Mouse (Mus musculus) limb, embryonic 14.5 days (tissue): ENCODE results near the gene Mrc2. TPM values are rescaled to one million over a fixed set of nuclear protein-coding genes. Genes with fewer than 3 reads are reported as not detected.
A peak's percentile ranks its signal among the peaks of the same experiment; 100 is the strongest.

Experiments used
- ATAC-seq: fragments of 200-750 bp; cut with Nextera tagmentation; 2 replicates; pipeline ENCODE4 v1.8.0; 2017; ENCODE audit warnings: low read depth, moderate number of reproducible peaks, moderate TSS enrichment; ENCODE audit not compliant: low FRiP score
- DNase-seq: peaks from one replicate; pipeline ENCODE4 v3.0.0-alpha.2; 2015; ENCODE audit warnings: low spot score
- H3K27ac ChIP-seq: fragments of 300-500 bp; sonication (generic); replicated peaks from 2 replicates; pipeline ENCODE4 v1.5.1; 2014; ENCODE audit warnings: low read depth, mild to moderate bottlenecking, low read length, moderate library complexity, mixed read lengths
- H3K27me3 ChIP-seq: fragments of 300-500 bp; sonication (generic); 2 replicates; pipeline ENCODE4 v1.6.1; 2014; ENCODE audit warnings: low read length, mixed read lengths; ENCODE audit not compliant: control insufficient read depth, insufficient read depth
- H3K36me3 ChIP-seq: fragments of 300-500 bp; sonication (generic); 2 replicates; pipeline ENCODE4 v1.6.1; 2014; ENCODE audit warnings: mild to moderate bottlenecking, low read length, moderate library complexity, mixed read lengths; ENCODE audit not compliant: control insufficient read depth, insufficient read depth
- H3K4me1 ChIP-seq: fragments of 300-500 bp; sonication (generic); 2 replicates; pipeline ENCODE4 v1.6.1; 2014; ENCODE audit warnings: antibody characterized with exemption, low read length, mixed read lengths; ENCODE audit not compliant: control insufficient read depth, insufficient read depth
- H3K4me2 ChIP-seq: fragments of 300-500 bp; sonication (generic); replicated peaks from 2 replicates; pipeline ENCODE4 v1.6.1; 2014; ENCODE audit warnings: low read depth, mild to moderate bottlenecking, low read length, moderate library complexity; ENCODE audit not compliant: severe bottlenecking
- H3K4me3 ChIP-seq: fragments of 300-500 bp; sonication (generic); replicated peaks from 2 replicates; pipeline ENCODE4 v1.5.1; 2014; ENCODE audit warnings: low read length
- H3K9ac ChIP-seq: fragments of 300-500 bp; sonication (generic); 2 replicates; pipeline ENCODE4 v1.6.1; 2014; ENCODE audit warnings: mild to moderate bottlenecking, low read depth, low read length, moderate library complexity; ENCODE audit not compliant: severe bottlenecking
- H3K9me3 ChIP-seq: fragments of 300-500 bp; sonication (generic); 2 replicates; pipeline ENCODE4 v1.6.1; 2016; ENCODE audit warnings: low read length; ENCODE audit not compliant: control insufficient read depth
- POLR2A ChIP-seq: fragments of 200-500 bp; IDR thresholded peaks from 2 replicates; pipeline ENCODE4 v1.8.0; 2012; ENCODE audit warnings: inconsistent platforms, mild to moderate bottlenecking, moderate library complexity, borderline replicate concordance; ENCODE audit not compliant: insufficient read depth, insufficient read length; ENCODE audit errors: extremely low read depth
- WGBS: fragments of 180-500 bp; shearing (Covaris S2); extraction: QIAGEN DNeasy Blood & Tissue Kit; methylation state at CpG from one replicate; pipeline ENCODE4 v1.1.7; 2014; 5-methylcytosine and 5-hydroxymethylcytosine counted together
- polyA plus RNA-seq, 2 experiments: library from polyadenylated mRNA; depleted of rRNA in 1 of 2; stranded (reverse) in 1 of 2; unstranded in 1 of 2; fragments of >200 nt; fragmentation: Nextera tagmentation in 1 of 2; extraction: Ambion mirVana in 1 of 2; gene quantifications; 2 replicates each; pipeline versions ENCODE4 v1.2.1 to v1.2.3; 2012 to 2014

Gene Mrc2
- polyA plus RNA-seq, 2 experiments = 26.4 to 98.5 TPM

- Histone ChIP-seq H3K27ac (no peak overlapping the region), H3K9me3 (no peaks in the 10 kb centered on the region), H3K9ac (no peak overlapping the region), H3K4me3 (no peak overlapping the region), H3K4me1 (peaks cover 11% of the 10 kb centered on the region), H3K27me3 (no peaks in the 10 kb centered on the region), H3K4me2 (no peak overlapping the region), H3K36me3 (no peaks in the 10 kb centered on the region)
- DNase-seq (no peak), ATAC-seq (no peak)
- TF ChIP-seq POLR2A = no peak
- WGBS = 82% methylated on average over 4 of the region's 4 CpGs
Observed at GRCm38 (mm10) chr11:105362041-105362765, 69.8 kb downstream of the Mrc2 start.

DNA sequence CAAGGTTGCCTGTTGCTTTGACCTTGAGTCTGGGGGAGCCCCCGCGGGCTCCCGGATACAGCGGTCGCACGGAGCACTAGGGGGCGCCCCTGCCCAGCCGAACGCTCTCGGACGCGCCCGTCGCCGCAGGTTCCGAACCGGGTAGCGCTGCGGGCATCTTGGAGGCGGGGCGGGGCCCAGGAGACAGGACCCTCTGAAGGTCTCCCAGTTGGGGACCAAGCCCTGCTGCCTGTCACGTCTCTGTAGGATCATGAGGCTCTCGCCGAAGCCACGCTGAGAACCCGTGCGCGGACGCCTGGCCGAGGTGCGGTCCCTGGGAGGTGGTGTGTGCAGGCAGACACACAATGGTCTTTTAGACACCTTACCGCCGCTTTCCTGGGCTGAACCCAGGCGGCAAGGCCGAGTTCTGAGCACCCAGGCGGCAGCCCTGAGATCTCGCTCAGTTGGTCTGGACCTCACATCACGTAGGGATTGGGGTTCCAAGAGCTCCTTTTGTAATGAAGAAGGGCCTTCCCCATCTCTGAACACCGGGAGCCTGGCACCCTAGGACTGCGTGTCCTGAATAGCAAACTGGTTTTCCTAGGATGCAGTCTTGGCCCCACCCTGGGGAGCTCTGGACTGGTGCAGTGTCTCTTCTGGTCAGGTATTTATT, 70.6 kb downstream of the Mrc2 start:
- H3K9ac ChIP-seq = peak overlapping the region; percentile 51
- H3K27me3 ChIP-seq = no peaks in the 10 kb centered on the region
- H3K4me2 ChIP-seq = peak overlapping the region; percentile 73
- no peaks in the 10 kb centered on the region for H3K9me3 ChIP-seq
- peak overlapping the region; percentile 46 for H3K4me3 ChIP-seq
- peak; percentile 74 for ATAC-seq
- TF ChIP-seq POLR2A = no peak
- WGBS = 1% methylated on average over 40 of the region's 40 CpGs
- H3K36me3 ChIP-seq = no peaks in the 10 kb centered on the region
- DNase-seq = peak; percentile 68
- H3K4me1 ChIP-seq = peaks cover 11% of the 10 kb centered on the region
- no peak overlapping the region for H3K27ac ChIP-seq

DNA sequence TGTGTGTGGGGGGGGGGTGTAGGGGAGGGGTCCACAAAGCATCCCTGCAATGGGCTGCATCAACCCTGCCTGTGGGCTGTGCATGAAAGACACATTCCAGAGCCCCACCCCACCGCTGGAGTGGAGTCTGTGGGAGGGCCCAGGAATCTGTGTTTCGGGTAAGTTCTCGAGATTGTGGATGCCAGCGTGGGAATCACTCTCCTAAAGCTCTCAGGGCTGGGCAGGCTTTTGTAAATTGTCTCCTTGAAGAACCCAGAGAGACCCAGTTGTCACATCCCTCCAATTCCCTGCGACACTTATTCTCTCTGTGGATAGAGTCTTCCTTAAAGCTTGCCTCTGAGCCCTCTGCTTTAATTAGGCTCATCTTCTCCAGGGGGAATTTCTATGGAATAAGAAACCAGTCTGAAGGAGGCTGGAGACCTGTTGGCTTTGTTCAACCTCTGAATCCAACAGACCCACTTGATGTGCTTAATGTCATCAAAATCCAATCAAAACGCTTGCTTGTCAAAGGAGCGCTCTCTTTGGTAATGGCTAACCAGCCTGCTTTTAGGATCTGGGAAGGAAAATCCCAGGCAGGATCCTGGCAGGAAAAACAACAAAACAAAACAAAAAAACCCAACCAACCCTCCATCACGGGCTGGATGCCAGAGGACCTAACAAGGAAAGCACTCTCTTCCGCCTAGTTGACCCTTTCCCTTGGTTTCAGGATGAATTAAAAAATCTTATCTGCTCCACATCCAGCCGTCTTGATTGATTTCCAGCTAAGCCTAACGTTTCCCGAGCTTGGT, 71.3 kb downstream of the Mrc2 start:
- no peak for DNase-seq
- Histone ChIP-seq H3K27me3 (no peaks in the 10 kb centered on the region), H3K36me3 (no peaks in the 10 kb centered on the region), H3K9ac (peak overlapping the region; percentile 51), H3K4me3 (peak overlapping the region; percentile 46), H3K4me1 (peaks cover 11% of the 10 kb centered on the region), H3K4me2 (peak overlapping the region; percentile 73), H3K9me3 (no peaks in the 10 kb centered on the region), H3K27ac (no peak overlapping the region)
- WGBS = 48% methylated on average over 12 of the region's 12 CpGs
- TF ChIP-seq POLR2A = no peak
- 0 out of 2 replicates have a peak, but pooled peaks have one; percentile 20 for ATAC-seq

- Histone ChIP-seq H3K4me2 (no peak overlapping the region), H3K36me3 (no peaks in the 10 kb centered on the region), H3K9ac (no peak overlapping the region; the same call in 1 of the 2 replicates), H3K4me3 (no peak overlapping the region), H3K4me1 (peaks cover 11% of the 10 kb centered on the region), H3K27me3 (no peaks in the 10 kb centered on the region), H3K27ac (no peak overlapping the region), H3K9me3 (no peaks in the 10 kb centered on the region)
- ATAC-seq (no peak), DNase-seq (no peak)
- WGBS = 26% methylated on average over 12 of the region's 12 CpGs
- TF ChIP-seq POLR2A = no peak
Observed at GRCm38 (mm10) chr11:105364386-105365065, 72.1 kb downstream of the Mrc2 start.

GRCm38 (mm10) chr11:105365611-105366010, 73.2 kb downstream of the Mrc2 start:
- no peaks in the 10 kb centered on the region for H3K27me3 ChIP-seq
- DNase-seq (no peak), ATAC-seq (no peak)
- H3K4me1 ChIP-seq = peaks cover 11% of the 10 kb centered on the region
- H3K9me3 ChIP-seq = no peaks in the 10 kb centered on the region
- no peak for TF ChIP-seq POLR2A
- no peak overlapping the region for H3K4me2 ChIP-seq
- H3K4me3 ChIP-seq = no peak overlapping the region
- H3K36me3 ChIP-seq = no peaks in the 10 kb centered on the region
- no peak overlapping the region for H3K27ac ChIP-seq
- H3K9ac ChIP-seq = no peak overlapping the region
- WGBS = 92% methylated on average over 3 of the region's 3 CpGs
